Mouse (Mus musculus): ENCODE results near the gene Vps13d.

The Vps13d gene

DNA sequence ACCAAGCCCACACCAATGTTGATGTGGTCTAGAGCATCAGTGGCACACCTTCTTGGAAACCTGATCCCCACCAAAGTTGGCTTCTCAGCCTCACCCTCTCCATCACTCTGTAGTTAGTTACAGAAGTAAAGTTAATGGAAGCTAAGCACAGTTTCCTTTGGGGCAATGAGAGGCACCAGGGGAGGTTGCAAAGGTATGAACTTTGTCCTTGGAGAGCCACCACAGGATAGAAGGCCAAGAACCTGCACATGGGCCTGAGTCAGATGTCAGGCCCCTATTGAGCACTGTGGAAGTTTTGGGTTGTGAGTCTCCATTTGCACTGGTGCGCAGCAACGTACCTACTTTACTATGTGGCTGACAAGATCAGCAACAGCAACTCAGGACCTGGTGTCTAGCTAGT lies 172.6 kb downstream of the Vps13d start:
- in situ Hi-C loops (cut with MboI; ENCODE audit: unreplicated experiment in 2 of 2), result loop anchor here in 1 of 2 experiments (25.0 kb wide), 1 partner anchor 215 kb away; the partner anchor contains the start of gene Tnfrsf1b

DNA sequence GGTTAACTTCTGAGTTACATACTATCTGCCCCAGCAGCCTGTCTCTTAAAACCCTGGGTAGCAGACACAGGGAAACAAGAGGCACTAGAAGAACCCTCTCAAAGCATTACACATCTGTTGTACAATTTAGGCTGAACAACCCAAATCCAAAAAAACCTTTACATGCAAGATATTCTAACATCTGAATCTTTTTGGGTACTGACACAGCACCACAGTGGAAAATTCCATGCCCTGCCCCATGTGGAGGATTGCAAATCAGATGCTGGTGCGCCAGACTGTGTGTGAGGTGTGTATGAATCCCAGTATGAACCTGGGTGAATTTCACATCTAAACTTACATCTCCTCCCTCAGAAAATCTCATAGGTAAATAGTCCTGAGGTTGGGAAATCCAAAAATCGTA lies 174.4 kb downstream of the Vps13d start:
- in situ Hi-C loops (cut with MboI; ENCODE audit: unreplicated experiment in 2 of 2), result loop anchor here in 1 of 2 experiments (25.0 kb wide), 1 partner anchor 217 kb away; the partner anchor contains the start of gene Tnfrsf1b

DNA sequence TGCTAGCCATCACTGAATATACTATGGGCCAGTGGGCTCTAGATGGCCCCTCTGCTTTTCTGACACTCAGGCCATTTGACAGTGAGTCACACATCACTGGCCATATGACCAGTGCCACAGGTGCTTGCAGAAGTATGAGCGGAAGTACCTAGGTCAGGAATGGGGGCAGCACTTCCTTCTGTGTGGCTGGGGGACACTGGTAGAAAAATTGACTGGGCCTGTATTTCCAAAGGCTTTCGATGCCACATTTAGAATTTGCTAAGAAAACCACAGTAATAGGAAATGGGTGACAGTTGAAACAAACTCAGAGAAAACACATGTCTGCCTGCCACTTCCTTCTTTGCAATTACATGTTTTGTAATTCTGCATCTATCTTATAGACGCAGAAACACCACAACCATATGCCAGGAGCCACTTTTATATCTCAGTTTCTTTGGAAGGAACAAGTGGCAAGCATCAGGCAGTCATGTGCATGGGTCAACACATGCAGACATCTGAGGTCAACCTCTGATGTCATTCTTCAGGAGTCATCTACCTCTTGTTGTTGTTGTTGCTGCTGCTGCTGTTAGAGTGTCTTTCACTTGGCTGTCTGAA lies 175.6 kb downstream of the Vps13d start:
- in situ Hi-C loops (cut with MboI; ENCODE audit: unreplicated experiment in 2 of 2), result loop anchor here in 1 of 2 experiments (5.0 to 25.0 kb wide), 2 partner anchors 127 to 218 kb away; partner anchors contain the start of genes Dhrs3 and Tnfrsf1b

DNA sequence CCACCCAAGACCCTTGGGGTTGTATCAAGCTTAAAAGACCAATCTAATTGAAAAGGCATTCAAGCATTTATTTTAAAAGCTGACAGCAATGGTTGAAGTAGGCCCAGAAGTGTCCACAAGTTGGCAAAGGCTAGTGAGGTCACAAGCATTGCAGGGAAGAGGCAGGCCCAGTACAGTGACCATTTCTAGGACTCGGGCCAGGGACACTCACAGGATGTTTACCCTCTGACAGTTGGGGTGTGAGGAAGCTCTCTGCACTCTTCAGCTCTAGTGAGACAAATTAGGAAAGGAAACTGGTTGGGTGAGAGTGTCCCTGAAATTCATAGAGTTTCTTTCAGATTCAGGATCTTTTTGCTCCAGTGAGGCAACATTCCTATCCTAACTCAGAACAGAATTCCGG lies 177.1 kb downstream of the Vps13d start:
- in situ Hi-C loops (cut with MboI; ENCODE audit: unreplicated experiment in 2 of 2), result loop anchor here in 1 of 2 experiments (5.0 to 25.0 kb wide), 2 partner anchors 125 to 220 kb away; partner anchors contain the start of genes Dhrs3 and Tnfrsf1b

DNA sequence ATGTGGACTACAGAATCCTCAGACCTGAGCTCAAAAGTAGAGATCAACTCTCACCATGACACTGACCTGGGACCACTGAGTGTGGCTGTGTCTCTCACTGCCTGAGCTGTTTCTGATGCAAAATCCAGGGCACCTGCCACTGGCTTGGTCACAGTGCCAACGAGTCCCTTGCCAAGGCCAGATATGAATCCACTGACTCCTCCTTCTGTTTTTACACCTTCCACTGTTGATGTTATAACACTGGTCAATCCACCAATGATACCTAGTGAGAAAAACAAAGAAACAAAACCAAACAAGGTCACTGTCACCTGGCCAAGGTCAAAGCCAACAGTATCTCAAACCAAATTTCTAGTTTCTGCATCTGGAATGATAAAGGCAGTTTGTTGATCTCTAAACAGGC lies 178.1 kb downstream of the Vps13d start:
- in situ Hi-C loops (cut with MboI; ENCODE audit: unreplicated experiment in 2 of 2), result loop anchor here in 1 of 2 experiments (5.0 to 25.0 kb wide), 2 partner anchors 124 to 221 kb away; partner anchors contain the start of genes Dhrs3 and Tnfrsf1b

DNA sequence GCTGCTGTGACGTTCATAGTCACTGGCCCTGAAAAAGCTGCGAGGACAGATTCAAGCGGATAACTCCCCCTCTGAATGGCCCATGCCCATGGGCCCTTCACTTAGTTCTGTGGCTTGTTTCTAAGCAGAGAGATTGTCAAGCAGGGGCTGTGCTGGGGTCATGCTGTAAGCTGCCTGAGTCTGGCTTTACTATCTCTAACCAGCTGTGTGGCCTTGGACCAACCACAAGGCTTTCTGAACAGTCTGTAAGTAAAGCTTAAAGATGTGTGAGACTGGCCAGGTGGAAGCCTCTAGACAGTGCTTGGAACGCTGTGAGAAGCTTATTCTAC lies 180.2 kb downstream of the Vps13d start:
- in situ Hi-C loops (cut with MboI; ENCODE audit: unreplicated experiment in 2 of 2), result loop anchor here in 1 of 2 experiments (25.0 kb wide), 1 partner anchor 223 kb away; the partner anchor contains the start of gene Tnfrsf1b

DNA sequence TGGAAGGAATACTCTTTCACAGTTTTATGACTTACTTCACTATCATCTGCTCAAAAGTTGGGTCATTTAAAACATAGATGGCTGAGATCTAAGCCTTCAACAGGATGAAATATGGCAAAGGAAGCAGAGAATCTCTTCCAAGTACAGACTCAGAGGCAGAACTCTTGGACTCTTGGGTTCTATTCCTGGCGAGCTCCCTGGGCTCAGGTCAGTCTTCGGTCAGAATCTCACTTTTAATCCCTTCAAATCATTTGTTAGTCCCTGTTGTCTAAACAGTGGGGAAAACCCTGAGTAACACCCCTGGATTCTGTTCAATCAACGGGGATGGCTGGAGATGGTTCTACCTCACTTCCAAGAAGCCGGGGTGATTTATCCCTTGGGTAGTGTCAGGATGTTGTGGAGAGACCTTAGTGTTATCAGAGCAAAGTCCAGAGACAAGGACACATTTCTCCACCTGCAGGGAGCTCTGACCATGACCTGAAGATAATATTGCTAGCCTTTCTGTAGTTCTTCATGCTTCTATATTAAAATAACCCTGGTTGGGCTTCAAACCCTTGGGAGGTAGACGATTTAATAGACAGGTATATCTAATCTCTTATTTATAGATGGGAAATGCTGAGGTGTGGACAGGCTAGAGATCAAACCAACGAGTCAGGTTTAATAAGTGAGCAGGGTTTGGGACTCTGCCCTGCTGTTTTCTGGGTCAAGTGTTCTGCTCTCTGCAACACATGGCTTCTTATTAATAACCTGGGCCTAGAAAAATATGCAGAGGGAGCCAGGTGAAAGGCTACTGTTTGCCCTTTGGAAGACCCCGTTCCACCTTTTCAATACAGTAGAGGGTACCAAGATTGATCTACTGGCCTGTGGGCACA lies 180.8 kb downstream of the Vps13d start:
- in situ Hi-C loops (cut with MboI; ENCODE audit: unreplicated experiment in 2 of 2), result loop anchor here in 1 of 2 experiments (25.0 kb wide), 1 partner anchor 223 kb away; the partner anchor contains the start of gene Tnfrsf1b

DNA sequence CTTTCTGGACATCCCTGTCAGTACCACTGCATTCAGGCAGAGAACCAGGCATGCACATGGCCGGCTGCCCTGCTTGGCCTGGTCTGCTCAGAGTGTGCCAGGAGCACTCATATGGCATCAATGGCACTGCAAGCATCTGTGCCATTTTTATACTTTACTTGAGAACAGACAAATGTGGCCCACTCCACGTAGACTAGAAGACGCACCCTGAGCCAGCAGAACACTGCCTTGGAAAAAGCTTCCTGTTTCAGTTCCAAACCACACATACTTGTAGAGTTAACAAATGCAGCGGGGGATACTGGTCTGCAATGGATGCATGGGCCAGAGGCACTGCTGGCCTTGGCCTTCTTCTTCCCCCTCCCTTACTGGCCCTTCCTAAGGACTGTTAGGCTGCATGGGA lies 181.6 kb downstream of the Vps13d start:
- in situ Hi-C loops (cut with MboI; ENCODE audit: unreplicated experiment in 2 of 2), result loop anchor here in 1 of 2 experiments (25.0 kb wide), 1 partner anchor 224 kb away; the partner anchor contains the start of gene Tnfrsf1b

DNA sequence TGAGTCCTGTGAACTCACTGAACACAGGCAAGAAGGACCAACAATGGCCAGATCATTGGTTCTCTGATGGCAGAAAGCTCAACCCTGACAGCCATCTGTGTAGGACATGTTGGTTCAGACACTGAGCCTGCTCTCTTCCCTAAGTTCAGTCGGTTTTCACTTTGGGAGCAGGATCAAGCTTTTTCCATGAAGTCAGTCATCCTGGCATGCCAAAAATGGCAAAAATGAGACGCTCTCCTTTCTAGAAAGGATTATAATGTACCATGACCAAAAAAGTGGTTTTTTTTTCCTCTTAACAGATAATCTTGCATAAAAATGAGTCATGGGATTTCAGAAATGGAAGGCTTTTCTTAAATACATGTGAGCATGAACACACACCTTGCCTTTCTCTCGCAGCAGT lies 183.6 kb downstream of the Vps13d start:
- in situ Hi-C loops (cut with MboI; ENCODE audit: unreplicated experiment in 2 of 2), result loop anchor here in 1 of 2 experiments (25.0 kb wide), 1 partner anchor 226 kb away; the partner anchor contains the start of gene Tnfrsf1b

DNA sequence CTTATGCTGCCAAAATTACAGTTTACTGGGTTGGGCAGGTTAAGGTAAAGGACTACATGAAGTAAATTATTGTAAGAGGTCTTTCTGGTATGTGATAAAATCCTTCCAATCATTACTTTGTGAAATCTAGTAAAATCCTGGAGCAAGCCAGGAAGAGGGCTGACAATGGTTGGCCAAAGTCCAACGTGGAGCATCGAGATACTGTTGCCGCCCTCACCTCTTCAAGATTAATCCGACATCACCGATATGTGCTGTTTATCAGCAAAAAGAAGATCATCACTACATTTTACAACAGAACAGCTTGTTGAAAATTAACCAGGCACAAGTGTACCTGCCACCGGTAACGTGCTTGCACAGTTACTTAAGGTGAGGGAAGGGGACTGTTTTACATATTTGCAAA lies 184.9 kb downstream of the Vps13d start:
- in situ Hi-C loops (cut with MboI; ENCODE audit: unreplicated experiment in 2 of 2), result loop anchor here in 1 of 2 experiments (25.0 kb wide), 1 partner anchor 227 kb away; the partner anchor contains the start of gene Tnfrsf1b

DNA sequence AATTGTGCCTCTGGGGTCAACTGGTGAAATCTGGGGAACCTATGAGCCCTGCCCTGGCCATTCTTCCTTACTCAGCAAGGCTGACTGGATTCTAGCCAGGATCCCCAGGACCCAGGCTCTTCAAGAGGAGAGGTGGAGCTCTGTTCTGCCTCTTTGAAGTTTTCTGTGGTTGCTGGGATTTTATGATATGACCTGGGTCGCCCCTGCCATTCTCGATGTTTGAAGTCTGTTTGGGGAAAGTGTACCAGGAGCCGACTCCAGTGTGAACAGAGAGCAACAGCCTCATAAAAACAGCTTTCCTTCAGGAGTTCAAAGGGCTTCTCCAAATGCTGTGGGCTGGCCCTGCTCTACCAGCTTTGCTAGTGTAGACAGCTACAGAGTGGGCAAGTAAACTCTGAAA lies 185.4 kb downstream of the Vps13d start:
- in situ Hi-C loops (cut with MboI; ENCODE audit: unreplicated experiment in 2 of 2), result loop anchor here in 1 of 2 experiments (25.0 kb wide), 1 partner anchor 228 kb away; the partner anchor contains the start of gene Tnfrsf1b

DNA sequence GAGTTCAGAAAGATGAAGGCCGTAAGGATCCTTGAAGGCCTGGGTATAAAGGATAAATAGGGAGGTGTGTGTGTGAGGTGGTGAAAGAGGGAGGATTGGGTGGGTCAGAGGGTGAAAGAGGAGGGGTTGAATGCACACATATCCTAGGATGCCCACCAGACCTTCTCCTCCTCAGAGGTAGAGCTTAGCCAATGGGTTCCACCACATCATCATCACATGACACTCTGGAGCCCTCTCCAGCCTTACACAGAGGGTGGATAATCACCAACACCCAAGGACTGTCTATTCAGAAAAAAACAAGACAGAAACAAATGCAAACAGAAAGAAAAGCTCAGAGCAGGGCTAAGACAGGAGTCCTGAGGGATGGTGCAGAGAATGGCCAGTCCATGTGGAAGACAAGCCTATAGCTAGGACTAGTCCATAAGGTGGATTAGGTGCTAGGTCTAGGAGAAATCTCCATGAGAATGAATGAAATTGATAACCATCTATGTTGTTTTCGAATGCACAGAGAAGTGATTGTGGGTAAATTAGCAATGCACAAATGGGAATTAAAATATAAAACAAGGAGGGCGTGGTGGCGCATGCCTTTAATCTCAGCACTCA lies 188.8 kb downstream of the Vps13d start:
- in situ Hi-C loops (cut with MboI; ENCODE audit: unreplicated experiment in 2 of 2), result loop anchor here in 1 of 2 experiments (25.0 kb wide), 1 partner anchor 231 kb away; the partner anchor contains the start of gene Tnfrsf1b

DNA sequence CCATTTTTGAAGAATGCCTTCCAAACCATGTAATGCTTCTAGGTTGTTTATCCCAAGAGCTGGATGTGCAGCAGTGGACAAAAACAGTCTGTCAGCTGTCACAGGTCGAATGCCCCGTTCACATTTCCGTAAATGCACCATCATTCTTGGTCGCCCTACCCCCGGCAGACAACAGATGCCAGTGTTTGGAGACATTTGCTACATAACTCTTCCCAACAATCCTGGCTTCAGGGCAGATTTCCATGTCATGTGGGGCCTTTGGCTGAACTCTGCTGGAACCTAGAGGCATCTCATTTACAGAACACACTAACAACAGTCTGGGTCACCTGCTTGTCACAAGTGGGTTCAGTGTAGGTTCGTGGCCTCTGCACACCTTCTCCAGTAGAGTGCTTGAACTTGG lies 190.6 kb downstream of the Vps13d start:
- in situ Hi-C loops (cut with MboI; ENCODE audit: unreplicated experiment in 2 of 2), result loop anchor here in 1 of 2 experiments (25.0 kb wide), 1 partner anchor 233 kb away; the partner anchor contains the start of gene Tnfrsf1b

DNA sequence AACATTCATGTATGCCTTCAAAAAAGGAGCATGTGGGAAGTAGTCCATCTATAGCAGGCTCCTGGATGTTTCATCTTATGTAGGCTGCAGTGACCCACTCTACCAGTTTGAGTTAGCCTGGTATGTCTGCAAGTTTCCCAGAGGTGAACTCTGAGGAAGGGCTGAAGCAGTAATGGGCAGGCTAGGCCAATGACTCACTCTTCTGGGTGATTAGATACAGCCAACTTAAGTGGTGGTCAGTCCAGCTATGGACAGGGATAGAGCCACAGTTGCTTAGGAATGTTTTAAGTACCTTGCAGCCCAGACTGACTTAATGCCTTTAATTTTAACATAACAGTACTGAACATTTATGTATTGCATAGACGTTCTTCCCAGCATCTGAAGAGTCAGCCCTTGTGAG lies 192.1 kb downstream of the Vps13d start:
- in situ Hi-C loops (cut with MboI; ENCODE audit: unreplicated experiment in 2 of 2), result loop anchor here in 1 of 2 experiments (25.0 kb wide), 1 partner anchor 235 kb away; the partner anchor contains the start of gene Tnfrsf1b

DNA sequence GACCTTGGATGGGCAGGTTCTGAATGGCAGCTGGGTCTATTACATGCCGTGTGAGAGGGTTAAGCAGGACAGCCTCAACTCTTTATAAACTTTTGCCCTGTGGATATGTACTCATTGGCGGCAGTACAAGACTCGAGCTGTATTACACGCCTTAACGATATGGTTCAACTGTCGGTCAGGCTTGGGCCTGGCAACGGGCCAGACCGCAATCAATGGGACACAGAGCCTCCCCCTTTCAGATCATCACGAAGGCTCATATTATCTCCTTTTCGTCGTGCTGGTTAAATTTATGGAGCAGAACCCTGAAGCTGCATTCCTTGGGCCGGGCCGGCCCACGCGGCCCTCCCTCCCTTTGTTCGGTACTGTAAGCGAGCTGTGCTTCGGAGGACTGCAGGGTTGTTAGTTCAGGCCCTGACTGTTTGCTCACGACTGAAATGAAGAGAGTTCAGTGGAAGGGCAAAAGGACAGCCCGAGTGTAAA lies 194.9 kb downstream of the Vps13d start:
- in situ Hi-C loops (cut with MboI; ENCODE audit: unreplicated experiment in 2 of 2), result loop anchor here in 1 of 2 experiments (25.0 kb wide), 1 partner anchor 237 kb away; the partner anchor contains the start of gene Tnfrsf1b

DNA sequence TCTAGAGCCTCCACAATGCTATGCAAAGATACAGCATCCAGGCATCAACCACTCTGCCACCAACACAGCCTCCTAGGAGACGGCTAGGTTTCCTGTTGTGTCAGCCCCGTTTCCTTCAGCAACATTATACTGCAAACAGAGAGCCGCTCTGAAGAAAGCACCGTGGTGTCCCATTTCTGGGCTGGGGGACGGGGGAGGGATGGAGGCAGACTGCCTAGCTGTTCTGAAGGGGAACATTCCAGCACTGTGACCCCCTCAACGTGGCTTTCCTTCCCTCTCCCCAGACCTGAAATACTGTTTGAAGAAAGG lies 195.3 kb downstream of the Vps13d start:
- in situ Hi-C loops (cut with MboI; ENCODE audit: unreplicated experiment in 2 of 2), result no loop called here

DNA sequence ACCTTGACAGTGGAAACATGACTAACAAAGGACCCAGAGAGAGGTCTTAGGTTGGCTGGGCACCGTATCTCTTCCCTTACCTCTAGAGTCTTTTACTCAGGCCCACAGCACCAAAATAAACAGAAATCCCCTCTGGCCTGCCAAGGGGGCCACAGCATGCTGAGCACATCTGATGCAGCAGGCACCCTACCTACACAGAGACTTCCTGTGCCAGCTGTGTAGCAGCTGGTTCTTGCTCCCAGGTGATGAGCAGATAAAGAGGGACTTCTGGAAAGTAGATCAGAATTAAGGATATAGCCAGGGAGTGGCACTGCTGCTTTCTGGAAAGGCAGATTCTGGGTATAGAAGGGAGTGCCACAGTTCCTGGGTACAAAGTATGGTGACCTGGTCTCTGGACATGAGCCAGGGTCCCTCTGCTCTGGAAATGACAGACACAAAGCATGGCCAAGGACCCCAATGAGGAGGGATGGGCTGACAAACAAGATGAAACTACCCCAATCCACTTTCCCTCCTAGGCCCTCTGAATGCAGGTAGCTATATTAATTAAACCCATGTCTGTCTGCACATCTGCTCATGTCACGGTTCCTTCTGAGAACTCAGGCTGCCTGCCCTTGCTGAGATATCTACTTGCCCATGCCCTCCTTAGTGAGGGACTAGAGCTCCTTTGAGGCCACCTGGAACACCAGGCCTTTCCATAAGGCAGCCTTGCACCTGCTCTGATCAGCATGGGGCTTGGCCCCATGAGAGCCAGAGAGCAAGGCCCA lies 195.8 kb downstream of the Vps13d start:
- in situ Hi-C loops (cut with MboI; ENCODE audit: unreplicated experiment in 2 of 2), result no loop called here

DNA sequence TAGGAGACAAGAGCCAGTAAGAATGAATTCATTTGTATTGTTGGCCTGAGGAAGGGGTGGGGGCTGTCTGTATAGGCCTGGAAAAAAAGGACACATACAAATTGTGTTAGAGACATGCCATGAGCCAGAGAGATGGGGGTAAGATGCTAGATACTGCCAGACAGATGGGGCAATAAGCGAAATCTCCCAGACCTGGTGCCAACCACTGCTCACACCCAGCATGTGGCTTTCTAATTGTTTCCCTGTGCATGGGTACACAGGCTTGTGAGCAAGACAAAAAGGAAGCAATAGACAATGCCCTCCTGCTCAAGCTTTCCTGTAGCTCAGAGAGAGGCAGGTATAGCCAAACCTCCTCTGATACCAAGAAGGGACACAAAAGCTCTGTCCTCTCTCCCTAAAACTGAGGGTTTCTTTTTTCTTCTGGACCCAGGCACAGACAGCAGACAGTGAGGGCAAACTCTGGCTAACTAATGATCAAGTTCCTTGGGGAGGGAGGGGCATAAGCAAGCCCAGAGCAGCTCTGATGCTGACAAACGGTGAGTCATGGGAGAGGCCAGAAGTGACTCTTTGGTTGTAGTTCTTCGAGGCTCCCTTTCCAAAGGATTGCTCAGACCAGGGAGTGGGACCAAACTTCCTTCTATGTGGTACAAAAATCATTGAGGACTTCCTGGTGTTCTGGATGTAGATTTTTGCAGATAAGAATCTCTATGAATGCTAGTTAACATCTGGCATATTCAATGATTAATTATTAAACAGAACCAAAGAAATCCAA lies 196.7 kb downstream of the Vps13d start:
- in situ Hi-C loops (cut with MboI; ENCODE audit: unreplicated experiment in 2 of 2), result no loop called here
